Mouse (Mus musculus) hematopoietic stem cell, adult 5-6 weeks (primary cell): ENCODE measurements around the gene Ptprq. TPM values are rescaled to one million over a fixed set of nuclear protein-coding genes. Genes with fewer than 3 reads are reported as not detected.

ENCODE experiments used
- ATAC-seq, 2 experiments: fragments of 125-278 bp in 1 of 2; replicated peaks in 1 of 2; 2 replicates each; pipeline ENCODE4 v1.8.0; 2016 to 2017; ENCODE audit warnings: inconsistent platforms in 2 of 2, mild to moderate bottlenecking in 2 of 2, moderate number of reproducible peaks in 2 of 2, low read depth in 1 of 2, moderate TSS enrichment in 1 of 2; ENCODE audit not compliant: low FRiP score in 2 of 2, poor library complexity in 2 of 2, severe bottlenecking in 2 of 2, insufficient read depth in 1 of 2, low TSS enrichment in 1 of 2
- total RNA-seq: library from RNA; stranded (forward); fragments of 172-1452, 232-1000 nt; gene quantifications from 2 replicates; pipeline ENCODE4 v1.2.3, GENCODE M21; 2017

Ptprq gene
- total RNA-seq, 1 experiment from 2014 or later = not detected

DNA sequence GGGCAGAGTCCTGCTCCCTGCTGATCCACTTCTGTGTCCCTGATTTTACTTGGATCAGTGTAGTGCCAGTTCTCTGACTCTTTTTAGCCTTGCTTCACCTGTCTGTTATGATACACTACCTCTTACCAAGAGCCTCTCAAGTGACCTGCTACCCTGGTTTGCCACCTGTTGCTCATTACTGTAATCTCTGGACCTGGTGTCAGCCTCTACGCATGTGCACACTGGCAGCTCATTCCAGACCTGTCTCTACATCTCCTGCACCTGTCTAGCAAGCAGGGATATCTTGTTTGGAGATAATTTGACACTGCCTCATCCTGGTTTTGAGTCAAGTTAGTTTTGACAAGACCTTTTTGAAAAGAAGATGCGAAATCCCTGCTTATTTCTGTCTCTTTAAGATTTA lies 213.5 kb downstream of the Ptprq start:
- no peak for ATAC-seq

DNA sequence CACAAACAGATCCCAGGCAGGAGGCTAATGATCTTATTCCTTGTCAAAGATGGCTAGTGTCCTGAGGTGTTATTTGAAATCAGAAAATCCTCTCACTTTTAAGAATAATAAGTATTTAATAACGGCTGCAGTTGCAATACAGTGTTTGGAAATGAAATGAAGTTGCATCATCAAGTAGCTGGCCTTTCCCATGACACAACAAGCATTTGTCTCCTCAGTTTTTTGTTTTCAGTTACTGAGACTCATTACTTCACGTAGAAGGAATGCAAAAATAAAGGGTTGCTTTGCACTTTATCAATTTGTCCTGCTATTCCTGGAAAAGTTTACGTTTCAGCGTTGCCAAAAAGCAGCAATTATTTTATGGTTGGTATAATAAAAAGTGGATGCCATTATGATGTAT lies 216.4 kb downstream of the Ptprq start:
- no peak for ATAC-seq

DNA sequence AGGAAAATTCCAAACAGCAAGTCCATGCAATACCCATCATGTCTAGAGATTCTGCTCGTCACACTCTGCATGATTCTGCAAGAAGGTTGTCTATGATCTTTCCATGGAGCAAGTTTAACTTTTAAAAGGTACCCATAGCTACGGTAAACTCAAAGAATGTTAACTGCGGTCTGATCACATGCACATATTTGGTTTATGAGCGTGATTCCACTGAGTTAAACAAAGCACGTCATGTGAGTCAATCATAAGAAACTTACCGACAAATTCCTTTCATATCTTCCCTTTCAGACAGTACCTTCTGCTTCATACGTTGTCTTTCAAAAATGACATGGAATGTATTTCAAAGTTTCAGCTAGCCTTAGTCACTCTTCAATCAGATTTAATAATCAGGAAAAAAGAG lies 217.7 kb downstream of the Ptprq start:
- ATAC-seq = no peak

DNA sequence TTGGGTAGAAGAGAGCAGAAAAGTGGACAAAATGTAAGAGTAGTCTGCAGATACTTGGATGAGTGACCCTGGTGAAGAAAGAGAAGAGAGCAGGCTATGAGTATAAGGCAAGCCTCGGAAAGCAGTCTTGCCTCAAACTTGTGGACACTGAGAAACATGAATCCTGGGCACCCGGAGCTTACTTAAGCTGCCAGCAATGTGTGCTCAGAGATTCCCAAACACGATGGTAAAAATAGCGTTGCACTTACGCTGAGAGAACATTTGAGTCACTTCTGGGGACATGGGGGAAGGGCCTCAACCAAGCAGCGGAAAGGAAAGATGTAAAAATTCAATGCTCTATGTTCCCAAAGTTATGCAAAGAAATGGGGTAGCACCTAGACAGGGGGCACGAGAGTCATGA lies 220.2 kb downstream of the Ptprq start:
- ATAC-seq = no peak

DNA sequence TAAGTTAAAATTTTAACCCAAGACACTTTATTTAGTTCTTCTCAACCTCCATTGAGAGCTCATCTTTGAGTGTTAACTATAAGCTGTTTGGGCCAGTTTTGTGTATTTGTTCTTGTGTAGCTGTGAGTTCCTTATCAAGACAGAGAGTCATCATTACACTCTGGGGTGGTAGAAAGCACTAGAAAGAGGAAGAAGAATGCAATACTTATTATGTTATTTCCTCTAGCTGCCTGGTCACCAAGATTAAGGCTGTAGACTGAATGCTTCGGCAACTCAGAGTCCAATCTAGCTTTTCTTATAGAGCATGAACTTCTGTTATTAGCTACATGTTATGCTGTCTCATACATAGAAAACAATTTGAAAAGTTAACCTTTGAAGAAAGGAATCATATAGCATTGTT lies 223.4 kb downstream of the Ptprq start:
- peak; percentile 54 to 64; a peak in 3 of 4 replicates for ATAC-seq

DNA sequence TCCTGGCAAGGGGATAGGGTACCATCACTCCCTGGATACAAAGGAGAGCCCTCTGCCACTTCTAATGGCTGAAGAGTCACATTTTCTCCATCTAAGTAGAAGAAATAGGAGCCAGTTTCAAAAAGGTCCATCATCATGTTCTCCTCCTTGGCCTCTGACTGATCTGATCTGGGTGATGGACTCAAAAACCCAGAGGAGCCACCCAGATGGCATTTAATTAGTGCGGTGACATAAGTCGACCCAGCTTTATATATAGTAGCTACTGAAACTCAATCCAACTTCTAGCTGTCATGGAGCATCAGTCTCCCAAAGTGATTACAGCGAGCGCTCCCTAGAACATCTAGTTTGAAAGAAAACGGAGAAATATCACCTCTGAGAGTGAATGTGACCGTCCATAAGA lies 225.3 kb downstream of the Ptprq start, which contains the start of gene Myf6:
Gene Myf6 (minus strand): TSS at position 170 of the 400 bp plus-strand sequence.
- no peak for ATAC-seq

DNA sequence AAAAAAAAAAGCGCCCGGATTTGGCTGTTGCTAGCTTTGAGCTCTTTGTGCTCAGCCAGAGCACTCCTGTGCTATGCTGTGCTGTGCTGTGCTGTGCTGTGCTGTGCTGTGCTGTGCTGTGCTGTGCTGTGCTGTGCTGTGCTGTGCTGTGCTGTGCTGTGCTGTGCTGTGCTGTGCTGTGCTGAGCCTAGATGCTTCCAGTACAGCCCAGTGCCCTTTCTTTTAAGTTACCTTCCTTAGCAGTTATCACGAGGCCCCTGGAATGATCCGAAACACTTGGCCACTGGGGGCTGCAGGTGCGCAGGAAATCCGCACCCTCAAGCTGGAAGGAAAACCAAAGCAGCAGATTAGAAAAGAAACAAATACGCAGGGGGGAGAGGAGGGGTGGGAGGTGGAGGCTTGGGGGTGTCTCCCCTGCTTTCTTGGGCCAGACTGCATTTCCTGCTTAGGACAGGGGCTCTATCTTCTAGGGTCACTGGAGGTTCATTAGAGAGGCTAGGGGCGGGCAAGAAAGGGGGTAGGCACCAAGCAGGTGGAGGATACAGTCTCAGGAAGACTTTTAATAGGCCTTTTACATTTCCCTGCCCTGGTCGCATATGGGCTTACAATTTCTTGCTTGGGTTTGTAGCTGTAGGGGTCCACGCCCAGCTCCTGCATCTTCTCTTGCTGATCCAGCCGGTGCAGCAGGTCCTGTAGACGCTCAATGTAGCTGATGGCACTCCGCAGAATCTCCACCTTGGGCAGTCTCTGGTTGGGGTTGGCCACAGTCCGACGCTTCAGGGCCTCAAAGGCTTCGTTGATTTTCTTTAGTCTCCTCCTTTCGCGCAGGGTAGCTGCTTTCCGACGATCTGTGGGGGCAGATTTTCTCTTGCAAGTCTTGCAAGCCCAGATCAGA lies 226.0 kb downstream of the Ptprq start:
- peak; percentile 33 to 34; a peak in 2 of 4 replicates for ATAC-seq

DNA sequence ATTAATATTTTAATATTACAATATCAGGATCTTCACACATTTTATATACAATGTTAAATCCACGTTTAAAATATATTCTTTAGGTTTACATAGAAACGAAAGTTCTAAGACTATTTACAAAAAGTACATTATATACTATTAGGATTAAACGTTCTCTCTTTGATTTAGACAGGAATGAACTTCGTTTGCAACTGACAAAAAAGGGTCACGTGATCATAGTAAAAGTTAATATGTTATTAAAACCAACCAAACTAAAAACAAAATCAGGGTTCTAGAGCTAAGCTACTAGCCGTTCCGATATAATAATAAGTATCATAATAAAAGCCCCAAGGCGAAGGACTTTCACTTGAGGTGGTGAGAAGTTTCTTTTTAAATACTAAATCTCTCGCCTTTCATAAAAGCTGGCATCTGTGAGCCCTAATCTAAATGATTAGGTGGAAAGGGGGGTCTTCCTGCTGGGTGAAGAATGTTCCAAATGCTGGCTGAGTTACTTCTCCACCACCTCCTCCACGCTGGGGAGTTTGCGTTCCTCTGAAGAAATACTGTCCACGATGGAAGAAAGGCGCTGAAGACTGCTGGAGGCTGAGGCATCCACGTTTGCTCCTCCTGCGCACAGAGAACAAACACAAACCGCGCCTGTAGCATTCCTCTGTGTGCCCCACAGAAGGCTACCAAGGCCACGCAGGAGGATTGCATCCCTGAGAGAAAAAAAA lies 226.8 kb downstream of the Ptprq start:
- peak in 1 of 2 experiments; percentile 19; a peak in 1 of 4 replicates for ATAC-seq

DNA sequence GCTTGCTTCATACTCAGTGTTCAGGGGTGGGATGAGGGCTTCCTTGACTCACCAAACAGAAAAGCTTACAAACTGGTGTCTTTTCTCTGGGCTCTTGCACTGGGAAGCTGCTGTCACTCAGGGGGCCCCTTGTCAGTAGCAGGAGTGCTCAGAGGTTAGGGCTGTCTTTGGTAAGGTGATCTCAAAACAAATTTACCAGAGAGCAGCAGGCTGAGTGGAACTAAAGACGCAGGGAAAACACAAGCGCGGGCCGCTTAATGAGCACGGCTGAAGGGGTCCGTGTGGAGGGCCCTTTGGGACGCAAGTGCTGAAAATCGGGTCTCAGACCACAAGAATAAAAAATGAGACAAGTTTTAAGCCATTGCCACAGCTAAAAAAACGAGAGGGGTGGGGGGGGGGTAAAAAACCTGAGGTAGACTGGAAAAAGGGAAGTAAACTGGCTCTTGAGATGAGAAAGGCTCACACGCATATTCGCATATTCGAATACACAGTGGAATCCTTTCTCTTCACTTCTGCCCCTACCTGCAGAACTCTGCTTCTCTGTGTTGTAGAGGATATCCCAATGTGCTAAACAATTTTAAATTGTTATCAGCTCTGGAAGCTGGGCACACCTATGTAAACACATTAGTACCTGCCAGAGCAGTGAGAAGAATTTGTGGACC lies 231.1 kb downstream of the Ptprq start:
- ATAC-seq = peak; percentile 26 to 64; a peak in 3 of 4 replicates

DNA sequence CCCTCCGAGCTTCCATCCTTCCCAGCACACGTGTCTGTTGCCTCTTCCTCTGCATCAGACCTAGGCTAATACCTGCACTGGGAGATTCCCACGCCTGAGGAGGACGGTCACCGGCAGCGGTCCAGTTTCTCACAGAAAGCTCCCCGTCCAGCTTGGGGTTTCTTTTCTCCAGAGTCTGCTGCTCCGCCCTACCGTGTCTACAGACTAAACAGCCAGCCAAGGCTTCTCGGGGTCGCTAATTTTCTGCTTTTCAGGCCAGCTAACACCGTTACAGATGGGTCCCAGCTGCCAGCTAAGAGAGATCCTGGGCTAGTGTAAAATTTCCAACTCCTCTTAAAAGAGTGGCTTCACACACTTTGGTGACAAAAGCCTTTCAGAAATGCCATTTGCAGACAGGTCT lies 233.1 kb downstream of the Ptprq start:
- no peak for ATAC-seq

DNA sequence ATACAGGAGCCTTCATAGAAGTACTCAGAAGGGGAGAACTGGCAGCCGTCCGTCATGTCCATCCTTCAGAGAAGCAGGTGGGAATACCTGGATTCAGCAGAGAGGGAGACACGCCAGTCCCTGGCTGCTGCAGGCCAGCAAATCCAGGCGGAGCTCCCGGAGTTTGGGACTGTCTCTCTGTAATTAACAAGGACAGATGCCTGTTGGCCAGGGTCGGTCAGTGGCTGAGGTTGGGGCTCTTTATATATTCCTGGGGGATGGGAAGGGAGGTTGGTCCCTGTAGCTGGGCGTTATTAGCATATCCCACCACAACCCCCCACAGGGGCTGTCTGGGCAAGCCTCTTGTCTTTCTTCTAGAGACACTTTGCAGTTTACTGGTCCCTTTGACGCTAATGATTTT lies 234.0 kb downstream of the Ptprq start, which contains the start of gene Myf5:
Gene Myf5 (minus strand): TSS at position 265 of the 400 bp plus-strand sequence.
- no peak for ATAC-seq

DNA sequence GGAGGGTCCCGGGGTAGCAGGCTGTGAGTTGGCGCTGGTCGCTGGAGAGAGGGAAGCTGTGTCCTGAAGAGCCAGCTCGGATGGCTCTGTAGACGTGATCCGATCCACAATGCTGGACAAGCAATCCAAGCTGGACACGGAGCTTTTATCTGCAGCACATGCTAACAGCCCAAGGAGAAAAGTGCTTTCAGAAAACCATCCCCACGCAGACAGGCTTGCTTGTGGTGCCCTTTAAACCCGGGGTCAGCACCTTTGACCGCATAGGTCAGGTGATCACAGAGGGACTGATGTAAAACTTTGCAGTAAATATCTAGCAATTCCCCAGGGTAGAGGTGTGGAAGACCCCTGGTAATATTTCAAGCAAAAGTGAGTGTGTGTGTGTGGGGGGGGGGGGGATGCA lies 235.8 kb downstream of the Ptprq start:
- no peak for ATAC-seq

DNA sequence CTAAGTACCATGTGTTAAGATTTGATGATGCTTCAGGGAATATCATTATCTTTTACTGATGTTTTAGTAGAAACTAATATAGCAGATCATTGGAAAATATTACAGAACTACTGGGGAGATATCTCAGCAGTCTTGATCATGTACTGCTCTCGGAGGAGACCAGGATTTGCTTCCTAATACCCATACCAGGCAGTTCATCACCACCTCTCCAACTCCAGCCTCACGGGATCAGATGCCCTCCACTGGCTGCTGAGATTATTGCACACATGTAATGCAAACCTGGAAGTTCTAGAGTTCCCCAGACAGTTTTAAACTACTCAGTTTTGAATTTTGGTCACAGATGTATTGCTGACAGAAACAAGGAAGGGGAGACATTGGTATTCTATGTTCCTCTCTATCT lies 246.4 kb downstream of the Ptprq start:
- peak; percentile 27 to 39; a peak in 1 of 4 replicates for ATAC-seq

DNA sequence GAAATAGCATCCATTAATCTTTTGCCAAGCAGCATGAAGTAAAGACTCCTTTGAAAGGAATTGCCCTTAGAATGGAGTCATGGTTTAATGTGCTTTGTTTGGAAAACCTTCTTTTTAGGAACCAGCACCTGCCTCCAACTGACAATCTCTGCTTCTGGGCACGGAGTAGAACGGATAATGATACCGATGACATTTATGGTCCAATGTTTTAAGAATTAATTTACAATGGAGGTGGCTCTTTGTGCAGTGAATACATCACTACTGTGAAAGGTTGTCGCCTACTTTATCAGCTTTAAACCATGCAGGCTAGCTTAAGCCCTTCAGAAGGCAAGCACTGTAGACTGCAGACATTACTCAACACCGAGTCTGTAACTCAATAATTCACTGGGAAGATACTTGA lies 248.1 kb downstream of the Ptprq start:
- ATAC-seq = no peak

DNA sequence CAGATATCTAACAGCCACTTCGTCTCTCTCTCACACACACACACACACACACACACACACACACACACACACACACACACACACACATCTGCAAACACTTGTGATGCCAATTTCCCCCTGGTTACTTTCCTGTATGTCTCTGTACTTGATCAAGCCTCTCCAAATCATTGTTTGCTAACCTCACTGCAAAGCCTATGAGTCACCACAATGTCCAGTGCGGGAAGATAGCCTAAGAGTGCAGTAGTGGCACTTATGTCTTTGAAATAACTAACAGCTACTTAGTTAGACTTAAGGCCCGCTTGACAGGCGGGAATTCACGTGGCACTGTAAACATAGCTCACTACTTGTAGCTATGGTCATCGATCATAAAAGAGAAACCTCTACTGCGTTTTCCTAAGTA lies 252.0 kb downstream of the Ptprq start:
- no peak for ATAC-seq
